Mouse (Mus musculus) lung, adult 2 months (tissue): Measurements from ENCODE around the gene Pcdh9.

Experiments
- CTCF ChIP-seq: fragments of 200-500 bp; IDR thresholded peaks from 2 replicates; pipeline ENCODE4 v1.5.1; 2011; ENCODE audit warnings: mild to moderate bottlenecking, low read length, control low read depth; ENCODE audit not compliant: insufficient read depth
- POLR2A ChIP-seq: fragments of 200-500 bp; IDR thresholded peaks from 2 replicates; pipeline ENCODE4 v1.6.1; 2011; ENCODE audit warnings: low read depth, mild to moderate bottlenecking, control low read depth, low read length, borderline replicate concordance; ENCODE audit errors: extremely low read depth

- TF ChIP-seq CTCF (no peak), POLR2A (no peak)
Measured at GRCm38 (mm10) chr14:93543970-93544627, 346.4 kb downstream of the Pcdh9 start.
